Mouse (Mus musculus) lung, adult 2 months (tissue): ENCODE results near the gene Capn8. TPM values are rescaled to one million over a fixed set of nuclear protein-coding genes. Genes with fewer than 3 reads are reported as not detected.

Experiments used
- DNase-seq: peaks from one replicate; pipeline ENCODE4 v3.0.0; 2022
- H3K4me1 ChIP-seq: fragments of 200-500 bp; 2 replicates; pipeline ENCODE4 v1.6.1; 2011; ENCODE audit warnings: low read length; ENCODE audit not compliant: control insufficient read depth, insufficient read depth
- H3K4me3 ChIP-seq: fragments of 200-500 bp; replicated peaks from 2 replicates; pipeline ENCODE3; 2011; ENCODE audit warnings: low read depth, mild to moderate bottlenecking, control low read depth, low read length; ENCODE audit errors: extremely low read depth
- CTCF ChIP-seq: fragments of 200-500 bp; IDR thresholded peaks from 2 replicates; pipeline ENCODE4 v1.5.1; 2011; ENCODE audit warnings: mild to moderate bottlenecking, low read length, control low read depth; ENCODE audit not compliant: insufficient read depth
- POLR2A ChIP-seq: fragments of 200-500 bp; IDR thresholded peaks from 2 replicates; pipeline ENCODE4 v1.6.1; 2011; ENCODE audit warnings: low read depth, mild to moderate bottlenecking, control low read depth, low read length, borderline replicate concordance; ENCODE audit errors: extremely low read depth
- WGBS: fragments of 180-500 bp; shearing (Covaris S2); methylation state at CpG from one replicate; pipeline ENCODE4 v1.1.7; 2018; 5-methylcytosine and 5-hydroxymethylcytosine counted together
- polyA plus RNA-seq: library from polyadenylated mRNA; depleted of rRNA; stranded (reverse); fragments of >200 nt; gene quantifications from 2 replicates; pipeline ENCODE4 v1.2.3, GENCODE M21; 2012

Capn8 gene
- polyA plus RNA-seq, 1 experiment, result 0.26 TPM

- Histone ChIP-seq H3K4me3 (no peak overlapping the region), H3K4me1 (peaks cover 17% of the 10 kb centered on the region)
- TF ChIP-seq CTCF (no peak), POLR2A (no peak)
- DNase-seq, result no peak
- WGBS, result 67% methylated on average over 5 of the region's 5 CpGs
Observed at GRCm38 (mm10) chr1:182522961-182523360, 41.8 kb upstream of the Capn8 start.

GRCm38 (mm10) chr1:182523692-182524091 is 41.1 kb upstream of the Capn8 start:
- no peak for TF ChIP-seq CTCF
- no peak for TF ChIP-seq POLR2A
- no peak for DNase-seq
- 76% methylated on average over 3 of the region's 3 CpGs for WGBS
- Histone ChIP-seq H3K4me3 (no peak overlapping the region), H3K4me1 (peaks cover 15% of the 10 kb centered on the region)

- Histone ChIP-seq H3K4me3 (no peak overlapping the region), H3K4me1 (no peaks in the 10 kb centered on the region)
- no peak for DNase-seq
- 96% methylated on average over 3 of the region's 3 CpGs for WGBS
- TF ChIP-seq POLR2A, result no peak
- no peak for TF ChIP-seq CTCF
Observed at GRCm38 (mm10) chr1:182525601-182526000, 39.2 kb upstream of the Capn8 start.

- DNase-seq, result no peak
- no peaks in the 10 kb centered on the region for H3K4me1 ChIP-seq
- WGBS, result 60% methylated on average over 13 of the region's 13 CpGs
- no peak overlapping the region for H3K4me3 ChIP-seq
- TF ChIP-seq CTCF (no peak), POLR2A (no peak)
Observed at GRCm38 (mm10) chr1:182527261-182527766, 37.5 kb upstream of the Capn8 start.

GRCm38 (mm10) chr1:182527921-182528858 is 36.6 kb upstream of the Capn8 start:
- DNase-seq, result no peak
- H3K4me3 ChIP-seq, result no peak overlapping the region
- no peaks in the 10 kb centered on the region for H3K4me1 ChIP-seq
- TF ChIP-seq CTCF (no peak), POLR2A (no peak)
- 26% methylated on average over 19 of the region's 19 CpGs for WGBS

- H3K4me1 ChIP-seq, result no peaks in the 10 kb centered on the region
- WGBS, result 72% methylated on average over 3 of the region's 3 CpGs
- DNase-seq, result no peak
- no peak overlapping the region for H3K4me3 ChIP-seq
- TF ChIP-seq CTCF (no peak), POLR2A (no peak)
Observed at GRCm38 (mm10) chr1:182533583-182533982, 31.2 kb upstream of the Capn8 start.

GRCm38 (mm10) chr1:182535080-182535481 is 29.7 kb upstream of the Capn8 start:
- Histone ChIP-seq H3K4me1 (no peaks in the 10 kb centered on the region; the same call in 1 of the 2 replicates), H3K4me3 (no peak overlapping the region)
- 73% methylated on average over 3 of the region's 3 CpGs for WGBS
- DNase-seq, result no peak
- TF ChIP-seq CTCF, result no peak

GRCm38 (mm10) chr1:182539023-182539940 is 25.5 kb upstream of the Capn8 start:
- peak; percentile 50 for DNase-seq
- TF ChIP-seq CTCF, result peak; percentile 61
- no peak for TF ChIP-seq POLR2A
- H3K4me1 ChIP-seq, result no peaks in the 10 kb centered on the region; the same call in 1 of the 2 replicates
- WGBS, result 19% methylated on average over 9 of the region's 9 CpGs
- peak overlapping the region; percentile 58 for H3K4me3 ChIP-seq

- Histone ChIP-seq H3K4me1 (no peaks in the 10 kb centered on the region; the same call in 1 of the 2 replicates), H3K4me3 (no peak overlapping the region)
- TF ChIP-seq POLR2A (no peak), CTCF (no peak)
- no peak for DNase-seq
- 70% methylated on average over 5 of the region's 5 CpGs for WGBS
Observed at GRCm38 (mm10) chr1:182542110-182542509, 22.7 kb upstream of the Capn8 start.

GRCm38 (mm10) chr1:182543136-182543535 is 21.7 kb upstream of the Capn8 start:
- TF ChIP-seq POLR2A (no peak), CTCF (no peak)
- no peak for DNase-seq

More at GRCm38 (mm10) chr1:182543136-182543535, 21.7 kb upstream of the Capn8 start:
- Histone ChIP-seq H3K4me1 (no peaks in the 10 kb centered on the region; the same call in 1 of the 2 replicates), H3K4me3 (no peak overlapping the region)
- WGBS, result 65% methylated on average over 8 of the region's 8 CpGs
